Mouse (Mus musculus) brain, embryonic 14.5 days (tissue): Measurements from ENCODE around the gene Kif3a.

Experiments
- CTCF ChIP-seq: fragments of 200-500 bp; IDR thresholded peaks from 2 replicates; pipeline ENCODE4 v1.5.1; 2012; ENCODE audit warnings: inconsistent platforms, mild to moderate bottlenecking, moderate library complexity, borderline replicate concordance; ENCODE audit not compliant: insufficient read depth, insufficient read length; ENCODE audit errors: extremely low read depth
- POLR2A ChIP-seq: fragments of 200-500 bp; IDR thresholded peaks from 2 replicates; pipeline ENCODE4 v1.6.1; 2012; ENCODE audit warnings: mild to moderate bottlenecking, inconsistent platforms, borderline replicate concordance; ENCODE audit not compliant: poor library complexity, insufficient read depth, insufficient read length, severe bottlenecking; ENCODE audit errors: extremely low read depth

DNA sequence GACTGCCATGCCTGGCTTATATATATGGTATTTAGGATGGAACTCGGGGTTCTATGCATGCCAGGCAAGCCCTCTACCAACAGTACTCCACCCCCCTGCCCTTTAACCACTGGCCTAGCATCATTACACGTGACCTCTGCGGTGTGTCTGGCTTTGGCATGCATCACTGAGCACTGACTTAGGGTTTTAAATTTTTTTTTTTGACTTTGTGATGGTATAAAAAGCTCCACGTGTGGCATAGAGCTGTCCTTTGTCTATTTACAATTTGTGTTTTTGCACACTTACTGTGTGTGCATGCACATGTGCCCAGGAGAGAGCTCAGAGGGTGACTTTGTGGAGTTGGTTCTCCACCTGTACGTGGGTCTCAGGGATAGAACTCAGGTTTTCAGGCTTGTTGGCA is 76.8 kb downstream of the Kif3a start:
- TF ChIP-seq CTCF = no peak
- TF ChIP-seq POLR2A = no peak
